Mouse (Mus musculus): ENCODE data around the gene Wnt5b. TPM values are rescaled to one million over a fixed set of nuclear protein-coding genes. Genes with fewer than 3 reads are reported as not detected.

Wnt5b gene
- polyA plus RNA-seq, 1 experiment = not detected

GRCm38 (mm10) chr6:119460391-119460790 lies 83.8 kb downstream of the Wnt5b start:
- H3K4me1 ChIP-seq (ENCODE audit: control insufficient read depth, insufficient read depth, low read length) = no peaks in the 10 kb centered on the region
- H3K27ac ChIP-seq (ENCODE audit: insufficient read depth, low read depth, low read length) = no peak overlapping the region
- WGBS = 92% methylated on average over 5 of the region's 5 CpGs
- TF ChIP-seq POLR2A (IDR thresholded peaks at IDR 0.05; ENCODE audit: insufficient read depth, low read depth, low read length) (no peak), CTCF (IDR thresholded peaks at IDR 0.05; ENCODE audit: insufficient read depth, low read depth, low read length) (no peak)
- H3K4me3 ChIP-seq (ENCODE audit: insufficient read depth, low read depth, low read length) = no peak overlapping the region

DNA sequence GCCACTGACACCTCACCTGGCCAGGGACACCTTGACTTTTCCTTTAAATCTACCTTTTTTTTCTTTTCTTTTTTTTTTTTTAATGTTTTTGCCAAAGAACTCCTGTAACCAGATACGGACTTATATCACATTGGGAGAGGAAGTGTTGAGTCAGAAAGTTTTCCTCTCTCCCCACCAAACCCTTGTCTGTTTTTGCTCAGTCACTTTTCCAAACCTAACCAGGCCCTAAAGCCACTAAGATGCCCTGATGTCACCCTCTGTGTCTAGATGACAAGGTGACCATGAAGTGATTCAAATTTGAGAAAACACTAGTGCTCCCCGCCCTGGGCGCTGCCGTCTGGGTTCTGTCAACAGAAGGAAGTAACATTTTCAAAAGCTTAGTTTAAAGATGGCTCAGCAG lies 85.1 kb downstream of the Wnt5b start:
- no peak overlapping the region for H3K27ac ChIP-seq (ENCODE audit: insufficient read depth, low read depth, low read length)
- TF ChIP-seq POLR2A (IDR thresholded peaks at IDR 0.05; ENCODE audit: insufficient read depth, low read depth, low read length) (no peak), CTCF (IDR thresholded peaks at IDR 0.05; ENCODE audit: insufficient read depth, low read depth, low read length) (no peak)
- H3K4me3 ChIP-seq (ENCODE audit: insufficient read depth, low read depth, low read length) = no peak overlapping the region
- WGBS = 93% methylated on average over 4 of the region's 4 CpGs
- H3K4me1 ChIP-seq (ENCODE audit: control insufficient read depth, insufficient read depth, low read length) = no peaks in the 10 kb centered on the region

- Histone ChIP-seq H3K27ac (ENCODE audit: insufficient read depth, low read depth, low read length) (no peak overlapping the region), H3K4me1 (ENCODE audit: control insufficient read depth, insufficient read depth, low read length) (no peaks in the 10 kb centered on the region), H3K4me3 (ENCODE audit: insufficient read depth, low read depth, low read length) (no peak overlapping the region)
- TF ChIP-seq POLR2A (IDR thresholded peaks at IDR 0.05; ENCODE audit: insufficient read depth, low read depth, low read length) (no peak), CTCF (IDR thresholded peaks at IDR 0.05; ENCODE audit: insufficient read depth, low read depth, low read length) (no peak)
- WGBS = 77% methylated on average over 8 of the region's 8 CpGs
Observed at GRCm38 (mm10) chr6:119458166-119458565, 86.0 kb downstream of the Wnt5b start.

DNA sequence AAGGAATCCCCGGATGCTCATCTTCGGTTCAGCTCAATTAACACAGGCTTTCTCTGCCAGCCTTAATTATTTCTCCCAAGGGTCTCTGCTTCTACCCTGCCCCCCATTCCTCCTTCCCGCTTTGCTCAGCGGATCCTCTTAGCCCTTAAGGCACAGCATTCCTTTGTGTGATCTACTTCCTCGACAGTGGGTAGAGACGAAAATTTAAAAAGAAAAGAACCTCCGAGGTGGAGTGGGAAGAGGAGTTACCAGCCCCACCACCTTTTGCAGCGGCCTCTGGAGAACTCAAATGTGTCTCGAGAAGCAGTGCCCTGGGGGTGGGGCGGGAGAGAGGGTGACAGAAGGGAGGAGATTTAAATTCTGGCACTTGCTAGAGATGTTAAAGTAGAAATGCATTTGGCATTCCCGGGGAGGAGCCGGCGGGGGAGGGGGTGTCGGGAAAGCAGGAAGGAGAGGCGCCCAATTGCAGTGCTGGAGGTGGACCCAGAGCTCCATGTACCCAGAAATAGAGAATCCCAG lies 92.1 kb downstream of the Wnt5b start:
- H3K27ac ChIP-seq (ENCODE audit: insufficient read depth, low read depth, low read length) = peak overlapping the region; percentile 76
- TF ChIP-seq POLR2A (IDR thresholded peaks at IDR 0.05; ENCODE audit: insufficient read depth, low read depth, low read length) (no peak), CTCF (IDR thresholded peaks at IDR 0.05; ENCODE audit: insufficient read depth, low read depth, low read length) (no peak)
- peaks cover 21% of the 10 kb centered on the region for H3K4me1 ChIP-seq (ENCODE audit: control insufficient read depth, insufficient read depth, low read length)
- under 1% methylated on average over 15 of the region's 15 CpGs for WGBS
- peak overlapping the region; percentile 39 for H3K4me3 ChIP-seq (ENCODE audit: insufficient read depth, low read depth, low read length)

DNA sequence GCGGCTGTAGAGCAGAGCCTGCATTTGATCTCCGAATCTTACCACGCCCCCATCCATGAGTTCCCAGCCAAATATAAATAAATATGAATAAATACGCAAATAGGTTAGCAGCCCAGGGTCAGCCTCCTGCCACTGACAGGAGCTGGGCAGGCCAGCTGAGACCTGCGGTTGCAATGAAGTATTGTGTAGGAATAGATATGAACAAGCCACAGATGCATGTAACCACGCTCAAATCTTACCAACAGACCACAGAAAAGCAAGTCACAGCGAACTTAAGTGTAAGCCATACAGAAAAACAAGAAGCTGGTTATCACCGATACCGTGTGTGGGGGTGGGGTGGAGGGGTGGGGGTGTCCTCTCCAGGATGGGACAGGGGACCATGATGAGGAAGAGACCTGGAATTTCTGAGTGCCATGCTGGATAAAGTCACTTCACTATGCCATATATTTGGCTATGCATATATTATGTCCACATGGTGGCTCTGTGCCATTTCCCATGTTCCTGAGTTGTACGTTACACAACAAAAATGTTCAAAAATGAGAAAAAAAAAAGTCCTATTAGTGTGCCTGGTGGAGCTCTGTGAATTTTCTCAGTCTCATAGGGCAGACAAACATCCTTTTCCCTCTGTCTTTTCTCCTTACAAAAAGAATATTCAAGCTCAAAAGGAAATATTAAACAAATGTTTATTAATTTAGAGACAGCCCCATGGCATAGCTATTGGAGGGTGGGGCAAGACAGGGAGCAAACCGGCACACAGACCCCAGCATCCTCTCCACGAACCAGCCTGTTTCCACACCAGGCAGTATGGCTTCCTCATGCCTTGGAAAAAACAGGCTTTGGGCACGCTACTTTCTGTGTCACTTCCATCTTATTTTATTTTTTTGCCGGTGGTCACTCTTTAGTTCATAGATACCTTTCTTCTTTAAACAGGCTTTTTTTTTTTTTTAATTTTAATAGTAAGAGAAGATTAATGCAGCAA lies 92.9 kb downstream of the Wnt5b start:
- 35% methylated on average over 14 of the region's 14 CpGs for WGBS
- Histone ChIP-seq H3K4me3 (ENCODE audit: insufficient read depth, low read depth, low read length) (no peak overlapping the region), H3K27ac (ENCODE audit: insufficient read depth, low read depth, low read length) (no peak overlapping the region), H3K4me1 (ENCODE audit: control insufficient read depth, insufficient read depth, low read length) (peaks cover 22% of the 10 kb centered on the region)
- TF ChIP-seq POLR2A (IDR thresholded peaks at IDR 0.05; ENCODE audit: insufficient read depth, low read depth, low read length) = no peak
- no peak for TF ChIP-seq CTCF (IDR thresholded peaks at IDR 0.05; ENCODE audit: insufficient read depth, low read depth, low read length)

- no peak overlapping the region for H3K27ac ChIP-seq (ENCODE audit: insufficient read depth, low read depth, low read length)
- H3K4me1 ChIP-seq (ENCODE audit: control insufficient read depth, insufficient read depth, low read length) = peaks cover 25% of the 10 kb centered on the region
- WGBS = 7% methylated on average over 23 of the region's 23 CpGs
- H3K4me3 ChIP-seq (ENCODE audit: insufficient read depth, low read depth, low read length) = peak overlapping the region; percentile 32
- TF ChIP-seq POLR2A (IDR thresholded peaks at IDR 0.05; ENCODE audit: insufficient read depth, low read depth, low read length) (no peak), CTCF (IDR thresholded peaks at IDR 0.05; ENCODE audit: insufficient read depth, low read depth, low read length) (no peak)
Observed at GRCm38 (mm10) chr6:119449060-119449499, 95.1 kb downstream of the Wnt5b start.

- H3K27ac ChIP-seq (ENCODE audit: insufficient read depth, low read depth, low read length) = no peak overlapping the region
- H3K4me1 ChIP-seq (ENCODE audit: control insufficient read depth, insufficient read depth, low read length) = peaks cover 27% of the 10 kb centered on the region
- peak overlapping the region; percentile 32 for H3K4me3 ChIP-seq (ENCODE audit: insufficient read depth, low read depth, low read length)
- TF ChIP-seq POLR2A (IDR thresholded peaks at IDR 0.05; ENCODE audit: insufficient read depth, low read depth, low read length) (no peak), CTCF (IDR thresholded peaks at IDR 0.05; ENCODE audit: insufficient read depth, low read depth, low read length) (no peak)
- 22% methylated on average over 18 of the region's 18 CpGs for WGBS
Observed at GRCm38 (mm10) chr6:119448321-119449059, 95.7 kb downstream of the Wnt5b start.

- H3K4me1 ChIP-seq (ENCODE audit: control insufficient read depth, insufficient read depth, low read length) = peaks cover 17% of the 10 kb centered on the region
- WGBS = 75% methylated on average over 11 of the region's 11 CpGs
- no peak for TF ChIP-seq POLR2A (IDR thresholded peaks at IDR 0.05; ENCODE audit: insufficient read depth, low read depth, low read length)
- no peak for TF ChIP-seq CTCF (IDR thresholded peaks at IDR 0.05; ENCODE audit: insufficient read depth, low read depth, low read length)
- H3K27ac ChIP-seq (ENCODE audit: insufficient read depth, low read depth, low read length) = no peak overlapping the region
- no peak overlapping the region for H3K4me3 ChIP-seq (ENCODE audit: insufficient read depth, low read depth, low read length)
Observed at GRCm38 (mm10) chr6:119445671-119446607, 98.2 kb downstream of the Wnt5b start.
